Mouse (Mus musculus): ENCODE results near the gene Pex7. TPM values are rescaled to one million over a fixed set of nuclear protein-coding genes. Genes with fewer than 3 reads are reported as not detected.
A peak's percentile ranks its signal among the peaks of the same experiment; 100 is the strongest.

Gene Pex7
- polyA plus RNA-seq, 3 experiments from 2014 or later: 1.6 to 12.6 (median 5.8) TPM

DNA sequence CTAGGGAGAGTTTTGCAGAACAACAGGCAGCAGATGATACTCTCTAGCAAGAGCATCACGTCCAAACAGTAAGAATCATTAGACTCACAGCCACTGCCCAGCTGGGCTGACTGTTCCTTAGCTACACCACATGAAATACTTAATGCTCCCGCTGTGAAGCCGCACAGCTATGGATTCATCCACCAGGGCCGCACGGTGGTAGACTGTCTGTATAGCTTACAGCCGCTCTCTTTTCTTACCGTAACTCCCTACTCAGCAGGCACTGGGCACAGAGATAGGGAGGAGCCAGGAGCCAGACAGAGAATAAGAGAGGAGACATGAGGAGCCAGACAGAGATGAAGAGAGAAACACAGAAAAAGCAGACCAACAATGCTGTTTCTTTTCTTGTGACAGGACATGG is 30.8 kb downstream of the Pex7 start:
- no peak for ATAC-seq

DNA sequence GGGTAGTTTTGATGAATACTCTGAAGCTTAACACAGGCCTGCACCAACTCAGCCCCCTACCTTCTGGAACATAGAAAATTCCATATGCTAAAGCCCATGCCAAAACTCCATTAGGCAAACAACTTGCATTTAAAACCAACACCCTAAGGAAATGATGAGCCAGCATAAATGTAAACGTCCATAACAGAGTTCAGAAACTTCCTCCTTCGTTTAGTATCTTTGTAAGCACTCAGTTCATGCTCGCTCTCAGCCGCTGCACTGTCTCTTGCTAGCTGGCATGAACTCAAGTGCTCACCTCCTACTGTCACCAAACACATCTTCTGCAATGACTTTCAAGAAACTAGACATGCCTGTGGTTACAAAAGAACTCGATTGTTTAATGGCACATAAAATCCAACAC is 32.1 kb downstream of the Pex7 start:
- ATAC-seq: no peak

DNA sequence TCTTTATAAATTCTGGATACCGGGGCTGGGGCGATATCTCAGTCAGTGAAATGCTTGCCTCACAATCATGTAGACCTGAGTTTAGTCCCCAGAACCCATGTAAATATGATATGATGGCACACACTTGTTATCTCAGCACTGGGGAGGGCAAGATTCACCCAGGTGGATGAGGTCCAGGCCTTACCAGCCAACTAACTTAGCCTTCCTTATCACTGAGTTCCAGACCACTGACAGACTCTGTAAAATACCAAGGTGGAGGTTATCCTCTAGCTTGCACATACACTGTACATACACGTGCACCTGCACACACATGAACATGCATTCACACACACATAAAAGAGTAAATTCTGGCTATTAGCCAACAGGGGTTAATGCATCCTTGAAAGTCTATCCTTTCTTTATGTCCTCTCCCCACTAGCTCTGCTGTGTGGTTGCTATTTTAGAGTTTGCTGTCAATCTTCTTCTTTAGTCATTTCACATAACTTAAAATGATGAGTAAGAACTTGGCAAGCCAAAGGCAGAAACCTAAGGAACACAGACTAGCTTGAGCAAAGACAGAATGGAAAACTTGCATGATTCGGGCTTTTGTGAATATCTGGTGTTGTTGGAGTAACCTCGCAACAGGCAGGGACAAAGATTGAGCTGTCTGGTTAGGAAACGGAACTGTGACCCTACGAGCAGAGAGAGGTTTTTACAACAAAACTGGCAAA is 51.7 kb downstream of the Pex7 start:
- no peak for ATAC-seq

GRCm38 (mm10) chr10:19853609-19854008 is 53.9 kb downstream of the Pex7 start:
- no peak for ATAC-seq

GRCm38 (mm10) chr10:19852776-19853175 is 54.7 kb downstream of the Pex7 start:
- ATAC-seq: no peak

DNA sequence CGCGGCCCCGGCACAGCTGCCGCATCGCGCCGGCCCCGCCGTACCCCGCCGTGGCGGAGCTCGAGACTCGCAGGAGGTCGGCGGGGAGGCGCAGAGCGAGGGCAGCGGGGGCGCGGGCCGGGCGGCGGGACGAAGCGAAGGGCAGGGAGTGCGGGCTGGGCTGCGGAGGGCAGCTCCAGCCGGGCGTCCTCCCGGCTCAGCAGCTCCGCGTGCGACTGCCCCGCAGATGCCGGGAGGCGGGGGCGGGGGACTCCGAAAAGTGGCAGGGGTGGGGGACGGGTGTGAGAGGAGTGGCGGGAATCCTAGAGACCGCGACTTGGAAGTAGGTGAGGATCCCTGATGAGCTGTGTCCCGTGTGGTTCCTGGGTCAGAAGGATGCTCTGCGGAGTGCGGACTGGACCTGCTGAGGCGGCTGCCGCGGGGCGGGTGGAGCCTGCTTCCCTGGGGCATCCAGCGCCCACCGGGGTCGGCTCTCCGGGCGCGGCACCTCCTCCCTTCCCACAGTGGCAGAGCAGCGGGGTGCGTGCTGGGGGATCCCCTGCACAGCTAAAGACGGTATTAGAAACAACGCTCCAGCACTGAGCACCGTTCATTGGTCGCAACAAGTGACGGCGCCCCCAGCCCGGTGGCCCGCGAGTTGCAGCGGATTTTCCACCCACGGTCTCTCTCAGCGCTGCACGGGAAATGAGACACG is 56.3 kb downstream of the Pex7 start, which contains the start of gene Slc35d3:
Slc35d3 (minus strand) TSS at position 462 of the 694 bp plus-strand sequence.
- peak; percentile 89 for ATAC-seq

- no peak for ATAC-seq
Measured at GRCm38 (mm10) chr10:19850544-19850997, 56.9 kb downstream of the Pex7 start.

DNA sequence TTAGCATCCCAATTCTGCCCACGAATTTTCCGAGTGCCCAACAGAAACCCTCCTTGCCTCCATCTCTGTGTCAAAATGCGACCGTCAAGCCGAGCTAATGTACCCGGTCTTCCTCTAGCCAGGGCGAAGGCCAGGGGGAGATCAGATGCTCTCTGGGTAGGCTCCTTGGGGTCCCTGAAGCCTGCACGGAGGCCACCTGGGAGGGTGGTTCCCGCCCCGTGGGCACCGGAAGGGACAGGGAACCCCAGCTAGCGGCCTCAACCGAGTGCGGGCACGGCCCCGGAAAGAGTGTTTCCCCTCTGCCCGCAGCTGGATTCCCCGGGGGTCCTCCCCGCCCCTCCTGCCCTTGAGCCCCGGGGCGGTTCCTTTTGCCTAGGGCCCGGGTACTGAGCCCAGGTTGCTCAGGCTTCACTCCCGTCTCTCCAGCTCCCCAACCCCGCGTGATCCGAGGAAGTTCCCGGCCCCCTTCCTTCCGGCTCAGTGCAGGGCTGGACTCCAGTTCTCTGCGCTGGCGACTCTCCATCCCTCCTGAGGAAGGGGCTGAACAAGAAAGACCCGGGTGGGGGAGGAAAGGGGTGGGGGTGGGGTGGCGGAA is 57.6 kb downstream of the Pex7 start:
- ATAC-seq: no peak

DNA sequence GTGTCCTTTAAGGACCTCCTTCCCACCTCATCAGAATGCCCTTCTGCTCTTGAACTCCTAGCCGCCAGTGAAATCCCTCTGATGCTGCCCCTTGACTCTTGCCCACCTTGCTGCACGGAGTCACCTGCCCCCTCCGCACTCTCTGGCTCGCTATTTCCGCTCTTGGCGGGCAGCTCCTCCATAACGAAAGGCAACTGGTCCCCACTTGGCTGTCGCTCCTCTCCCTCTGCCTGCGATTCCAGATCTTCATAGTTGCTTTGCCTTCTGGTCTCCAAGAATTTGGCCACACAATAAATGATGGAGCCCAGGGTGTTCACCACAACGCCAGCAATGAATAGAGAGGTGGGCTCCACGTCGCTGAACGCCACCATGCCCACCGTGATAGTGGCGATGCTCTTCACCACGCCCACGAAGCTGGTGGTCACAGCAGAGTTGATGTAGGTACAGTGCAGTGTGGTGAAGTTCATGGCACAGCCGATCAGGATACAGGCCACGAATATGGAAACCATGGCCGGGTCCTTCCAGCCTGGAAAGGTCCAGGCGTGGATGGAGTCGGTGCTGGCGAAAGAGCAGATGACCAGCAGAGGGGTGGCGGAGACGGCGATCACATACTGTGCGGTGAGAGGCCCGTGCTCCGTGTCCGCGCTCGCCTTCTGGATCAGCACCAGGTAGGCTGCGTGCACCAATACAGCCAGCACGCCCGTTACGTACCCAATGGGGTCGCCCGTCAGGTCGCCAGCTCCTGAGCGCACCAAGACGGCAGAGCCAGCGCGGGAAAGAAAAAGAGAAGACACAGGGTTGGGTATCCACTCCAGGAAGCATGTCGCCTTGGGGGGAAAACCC is 58.3 kb downstream of the Pex7 start:
- no peak for ATAC-seq

GRCm38 (mm10) chr10:19839836-19840235 is 67.7 kb downstream of the Pex7 start:
- ATAC-seq: no peak

DNA sequence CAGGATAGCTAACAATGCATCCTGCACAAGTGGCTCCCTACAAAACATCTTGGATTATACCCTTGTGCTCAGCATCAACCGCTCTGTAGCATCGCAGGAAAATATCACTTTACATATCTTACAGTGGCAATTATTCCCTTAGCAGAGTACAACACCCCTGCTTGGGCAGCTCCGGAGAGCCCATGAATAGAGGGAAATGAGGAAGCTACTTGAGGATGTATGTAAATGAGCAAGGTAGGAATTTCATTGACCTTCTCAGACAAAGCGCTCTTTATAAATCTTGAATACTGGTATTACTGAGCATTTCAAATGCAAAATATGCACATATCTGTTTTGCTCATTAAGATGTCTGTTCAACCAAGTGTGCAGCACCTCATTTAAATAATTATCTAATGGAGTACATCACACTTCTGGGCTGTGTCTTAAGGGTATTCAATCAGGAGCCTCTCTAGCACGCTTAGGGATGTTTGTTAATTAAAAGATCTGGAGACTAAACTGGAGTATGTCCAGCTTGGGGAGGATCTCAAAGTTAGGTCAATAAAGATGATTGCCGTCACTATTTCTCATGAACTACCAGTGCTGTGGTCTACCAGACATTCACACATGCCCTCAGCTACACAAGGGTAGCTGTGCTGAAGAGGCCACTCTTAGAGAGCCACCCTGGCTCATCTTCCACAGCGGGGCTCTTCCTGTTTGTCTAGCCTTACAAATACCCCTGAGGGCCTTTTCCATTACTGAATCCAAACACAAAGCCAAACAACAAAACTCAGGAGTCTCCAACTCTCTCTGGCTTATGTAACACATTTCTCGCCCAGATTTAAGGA is 71.4 kb downstream of the Pex7 start:
- no peak for ATAC-seq

- ATAC-seq: no peak
Measured at GRCm38 (mm10) chr10:19834222-19834621, 73.3 kb downstream of the Pex7 start.

GRCm38 (mm10) chr10:19831072-19831849 is 76.2 kb downstream of the Pex7 start:
- ATAC-seq: no peak

DNA sequence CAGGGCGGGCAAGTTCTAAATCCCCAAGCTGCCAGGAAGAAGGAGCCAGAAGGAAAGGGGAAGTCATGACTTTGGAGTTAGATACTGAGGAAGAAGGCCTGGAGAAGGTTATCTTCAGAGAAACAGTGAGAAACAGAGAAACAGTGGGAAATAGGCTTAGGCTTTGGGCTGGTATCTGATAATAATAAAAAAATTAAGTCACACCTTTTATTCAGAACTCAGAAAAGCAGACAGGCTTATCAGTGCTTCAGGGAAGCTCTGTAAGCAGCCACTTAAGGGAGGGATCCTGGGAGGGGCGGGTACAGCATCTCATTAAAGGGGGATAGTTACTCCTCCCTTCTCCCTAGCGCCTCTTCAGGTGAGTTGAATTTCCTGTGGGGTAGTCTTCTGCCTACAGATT is 86.5 kb downstream of the Pex7 start:
- ATAC-seq: no peak

GRCm38 (mm10) chr10:19818723-19819355 is 88.7 kb downstream of the Pex7 start:
- no peak for ATAC-seq

GRCm38 (mm10) chr10:19815371-19815770 is 92.1 kb downstream of the Pex7 start:
- ATAC-seq: no peak

- peak; percentile 61 for ATAC-seq
Measured at GRCm38 (mm10) chr10:19811436-19812172, 95.9 kb downstream of the Pex7 start.

DNA sequence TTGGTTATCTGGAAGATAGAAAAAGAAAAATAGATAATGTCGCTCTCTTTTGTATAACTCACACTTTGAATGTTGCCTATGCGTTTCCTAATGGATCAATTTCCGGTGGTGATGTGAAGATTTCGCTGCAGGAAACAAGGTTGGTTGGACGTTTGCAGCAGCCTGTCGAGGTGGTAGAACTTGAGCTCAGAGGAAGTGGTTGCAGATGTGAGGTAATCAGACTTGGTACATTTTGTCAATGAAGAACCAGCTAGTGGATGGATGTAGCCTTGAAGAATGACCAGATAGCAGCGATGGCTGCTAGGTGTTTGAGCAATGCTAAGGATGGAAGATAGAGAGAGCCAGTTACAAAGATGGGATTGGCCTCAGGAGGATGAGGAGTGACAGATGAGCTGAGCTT is 102.7 kb downstream of the Pex7 start:
- ATAC-seq: no peak
